Mouse (Mus musculus): ENCODE measurements at regions not wholly inside any gene's neighbourhood (a gene's known extent, or its start where the extent isn't known, plus 50 kb on each side); places are given as distances from the start of the nearest gene placed in this dataset.
A peak's percentile ranks its signal among the peaks of the same experiment; 100 is the strongest.

- Histone ChIP-seq H3K36me3 (replicated peaks; ENCODE audit: control insufficient read depth, insufficient read depth, low read length) (no peaks in the 10 kb centered on the region), H3K9me3 (replicated peaks; ENCODE audit: control insufficient read depth, low read length) (no peaks in the 10 kb centered on the region), H3K27ac (ENCODE audit: low read depth) (no peak overlapping the region), H3K4me3 (ENCODE audit: low read depth, low read length) (no peak overlapping the region), H3K4me2 (ENCODE audit: low read depth, low read length) (no peak overlapping the region), H3K9ac (replicated peaks; ENCODE audit: low read depth, low read length) (no peak overlapping the region), H3K27me3 (ENCODE audit: control insufficient read depth, insufficient read depth, low read length) (no peaks in the 10 kb centered on the region), H3K4me1 (ENCODE audit: control insufficient read depth, insufficient read depth) (no peaks in the 10 kb centered on the region)
- DNase-seq (ENCODE audit: low spot score) (no peak), ATAC-seq (ENCODE audit: insufficient read depth, low read depth) (no peak)
- no peak for TF ChIP-seq EP300 (IDR thresholded peaks at IDR 0.05; ENCODE audit: low read depth)
- TF ChIP-seq CTCF (IDR thresholded peaks at IDR 0.05; ENCODE audit: low read depth) = no peak
- WGBS = 66% methylated on average over 9 of the region's 9 CpGs
Measured at GRCm38 (mm10) chr15:60728754-60729153, 124.8 kb downstream of the Fam84b start.

GRCm38 (mm10) chr15:60728337-60728736 is 125.2 kb downstream of the Fam84b start:
- Histone ChIP-seq H3K9ac (replicated peaks; ENCODE audit: low read depth, low read length) (no peak overlapping the region), H3K27ac (ENCODE audit: low read depth) (no peak overlapping the region), H3K36me3 (replicated peaks; ENCODE audit: control insufficient read depth, insufficient read depth, low read length) (no peaks in the 10 kb centered on the region), H3K4me2 (ENCODE audit: low read depth, low read length) (no peak overlapping the region), H3K4me1 (ENCODE audit: control insufficient read depth, insufficient read depth) (no peaks in the 10 kb centered on the region), H3K27me3 (ENCODE audit: control insufficient read depth, insufficient read depth, low read length) (no peaks in the 10 kb centered on the region), H3K4me3 (ENCODE audit: low read depth, low read length) (no peak overlapping the region), H3K9me3 (replicated peaks; ENCODE audit: control insufficient read depth, low read length) (no peaks in the 10 kb centered on the region)
- ATAC-seq (ENCODE audit: insufficient read depth, low read depth) (no peak), DNase-seq (ENCODE audit: low spot score) (no peak)
- 82% methylated on average over 4 of the region's 4 CpGs for WGBS
- no peak for TF ChIP-seq EP300 (IDR thresholded peaks at IDR 0.05; ENCODE audit: low read depth)
- TF ChIP-seq CTCF (IDR thresholded peaks at IDR 0.05; ENCODE audit: low read depth) = no peak

DNA sequence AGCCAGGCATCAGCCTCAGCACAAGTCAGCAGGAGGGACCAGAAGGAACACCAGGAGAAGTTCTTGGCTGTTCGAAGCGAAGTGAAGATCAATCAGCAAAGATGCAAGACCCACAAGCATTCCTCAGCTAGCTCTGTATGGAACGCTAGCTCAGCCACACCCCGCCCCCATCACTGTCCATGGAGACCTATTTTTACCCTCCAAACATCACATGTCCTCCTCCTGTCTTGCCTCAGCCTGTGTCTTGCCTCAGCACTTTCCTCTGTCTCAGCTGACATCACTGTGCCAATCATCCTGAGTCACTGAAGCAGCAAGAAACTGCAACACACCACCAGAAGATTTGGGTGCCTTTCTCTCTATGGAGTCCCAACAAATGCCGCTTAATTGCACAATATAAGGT is 134.2 kb downstream of the Fam84b start:
- H3K9ac ChIP-seq (replicated peaks; ENCODE audit: low read depth, low read length) = no peak overlapping the region
- no peak overlapping the region for H3K4me3 ChIP-seq (ENCODE audit: low read depth, low read length)
- ATAC-seq (ENCODE audit: insufficient read depth, low read depth) = peak; percentile 63
- no peak overlapping the region for H3K4me2 ChIP-seq (ENCODE audit: low read depth, low read length)
- 52% methylated on average over 5 of the region's 5 CpGs for whole genome bisulfite sequencing
- DNase-seq (ENCODE audit: low spot score) = peak; percentile 9
- no peak for TF ChIP-seq EP300 (IDR thresholded peaks at IDR 0.05; ENCODE audit: low read depth)
- TF ChIP-seq CTCF (IDR thresholded peaks at IDR 0.05; ENCODE audit: low read depth) = no peak
- H3K27ac ChIP-seq (ENCODE audit: low read depth) = no peak overlapping the region
- no peaks in the 10 kb centered on the region for H3K27me3 ChIP-seq (ENCODE audit: control insufficient read depth, insufficient read depth, low read length)
- H3K9me3 ChIP-seq (replicated peaks; ENCODE audit: control insufficient read depth, low read length) = no peaks in the 10 kb centered on the region
- H3K4me1 ChIP-seq (ENCODE audit: control insufficient read depth, insufficient read depth) = no peaks in the 10 kb centered on the region
- H3K36me3 ChIP-seq (replicated peaks; ENCODE audit: control insufficient read depth, insufficient read depth, low read length) = no peaks in the 10 kb centered on the region

- Histone ChIP-seq H3K27ac (ENCODE audit: low read depth) (no peak overlapping the region), H3K36me3 (replicated peaks; ENCODE audit: control insufficient read depth, insufficient read depth, low read length) (no peaks in the 10 kb centered on the region), H3K4me2 (ENCODE audit: low read depth, low read length) (no peak overlapping the region), H3K9ac (replicated peaks; ENCODE audit: low read depth, low read length) (no peak overlapping the region), H3K4me3 (ENCODE audit: low read depth, low read length) (no peak overlapping the region), H3K4me1 (ENCODE audit: control insufficient read depth, insufficient read depth) (no peaks in the 10 kb centered on the region), H3K9me3 (replicated peaks; ENCODE audit: control insufficient read depth, low read length) (no peaks in the 10 kb centered on the region), H3K27me3 (ENCODE audit: control insufficient read depth, insufficient read depth, low read length) (no peaks in the 10 kb centered on the region)
- TF ChIP-seq CTCF (IDR thresholded peaks at IDR 0.05; ENCODE audit: low read depth) = no peak
- TF ChIP-seq EP300 (IDR thresholded peaks at IDR 0.05; ENCODE audit: low read depth) = no peak
- DNase-seq (ENCODE audit: low spot score) = peak; percentile 11
- no peak for ATAC-seq (ENCODE audit: insufficient read depth, low read depth)
Measured at GRCm38 (mm10) chr15:60708678-60709077, 144.9 kb downstream of the Fam84b start.

GRCm38 (mm10) chr15:60706009-60706408 is 147.6 kb downstream of the Fam84b start:
- ATAC-seq (ENCODE audit: insufficient read depth, low read depth) = no peak
- Histone ChIP-seq H3K9ac (replicated peaks; ENCODE audit: low read depth, low read length) (no peak overlapping the region), H3K36me3 (replicated peaks; ENCODE audit: control insufficient read depth, insufficient read depth, low read length) (no peaks in the 10 kb centered on the region), H3K4me3 (ENCODE audit: low read depth, low read length) (no peak overlapping the region), H3K27ac (ENCODE audit: low read depth) (no peak overlapping the region), H3K4me2 (ENCODE audit: low read depth, low read length) (no peak overlapping the region), H3K27me3 (ENCODE audit: control insufficient read depth, insufficient read depth, low read length) (no peaks in the 10 kb centered on the region), H3K9me3 (replicated peaks; ENCODE audit: control insufficient read depth, low read length) (no peaks in the 10 kb centered on the region), H3K4me1 (ENCODE audit: control insufficient read depth, insufficient read depth) (no peaks in the 10 kb centered on the region)
- DNase-seq (ENCODE audit: low spot score) = no peak
- WGBS = 59% methylated on average over 4 of the region's 4 CpGs
- TF ChIP-seq CTCF (IDR thresholded peaks at IDR 0.05; ENCODE audit: low read depth) (no peak), EP300 (IDR thresholded peaks at IDR 0.05; ENCODE audit: low read depth) (no peak)

DNA sequence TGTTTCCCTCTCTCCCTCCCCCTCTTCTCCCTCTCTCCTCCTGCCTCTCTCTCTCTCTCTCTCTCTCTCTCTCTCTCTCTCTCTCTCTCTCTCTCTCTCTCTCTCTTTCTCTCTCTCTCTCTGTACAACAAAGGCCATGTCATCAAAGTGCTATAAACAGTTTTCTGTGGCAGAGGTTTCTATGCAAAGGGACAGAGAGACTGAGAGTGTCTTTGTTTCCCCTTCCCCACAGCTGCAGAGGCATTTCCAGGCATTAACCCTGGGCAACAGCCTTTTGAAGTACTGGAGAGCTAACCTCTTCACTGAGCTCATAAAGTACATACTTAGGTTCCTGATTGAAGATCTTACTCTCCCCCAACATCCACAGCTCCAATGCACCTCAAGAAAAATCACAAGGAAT is 152.3 kb downstream of the Fam84b start:
- TF ChIP-seq CTCF (IDR thresholded peaks at IDR 0.05; ENCODE audit: low read depth) (no peak), EP300 (IDR thresholded peaks at IDR 0.05; ENCODE audit: low read depth) (no peak)
- no peaks in the 10 kb centered on the region for H3K36me3 ChIP-seq (replicated peaks; ENCODE audit: control insufficient read depth, insufficient read depth, low read length)
- H3K27ac ChIP-seq (ENCODE audit: low read depth) = no peak overlapping the region
- H3K9ac ChIP-seq (replicated peaks; ENCODE audit: low read depth, low read length) = no peak overlapping the region
- no peaks in the 10 kb centered on the region for H3K4me1 ChIP-seq (ENCODE audit: control insufficient read depth, insufficient read depth)
- no peaks in the 10 kb centered on the region for H3K27me3 ChIP-seq (ENCODE audit: control insufficient read depth, insufficient read depth, low read length)
- no peak overlapping the region for H3K4me3 ChIP-seq (ENCODE audit: low read depth, low read length)
- no peak overlapping the region for H3K4me2 ChIP-seq (ENCODE audit: low read depth, low read length)
- DNase-seq (ENCODE audit: low spot score) (no peak), ATAC-seq (ENCODE audit: insufficient read depth, low read depth) (no peak)
- no peaks in the 10 kb centered on the region for H3K9me3 ChIP-seq (replicated peaks; ENCODE audit: control insufficient read depth, low read length)
